Mouse (Mus musculus): ENCODE measurements around the gene 1810010H24Rik.
"Not testable (repeated sequence)": the region's sequence is repeated elsewhere in the genome, so short reads cannot be mapped to it uniquely, and the experiment has no call there.

1810010H24Rik gene

DNA sequence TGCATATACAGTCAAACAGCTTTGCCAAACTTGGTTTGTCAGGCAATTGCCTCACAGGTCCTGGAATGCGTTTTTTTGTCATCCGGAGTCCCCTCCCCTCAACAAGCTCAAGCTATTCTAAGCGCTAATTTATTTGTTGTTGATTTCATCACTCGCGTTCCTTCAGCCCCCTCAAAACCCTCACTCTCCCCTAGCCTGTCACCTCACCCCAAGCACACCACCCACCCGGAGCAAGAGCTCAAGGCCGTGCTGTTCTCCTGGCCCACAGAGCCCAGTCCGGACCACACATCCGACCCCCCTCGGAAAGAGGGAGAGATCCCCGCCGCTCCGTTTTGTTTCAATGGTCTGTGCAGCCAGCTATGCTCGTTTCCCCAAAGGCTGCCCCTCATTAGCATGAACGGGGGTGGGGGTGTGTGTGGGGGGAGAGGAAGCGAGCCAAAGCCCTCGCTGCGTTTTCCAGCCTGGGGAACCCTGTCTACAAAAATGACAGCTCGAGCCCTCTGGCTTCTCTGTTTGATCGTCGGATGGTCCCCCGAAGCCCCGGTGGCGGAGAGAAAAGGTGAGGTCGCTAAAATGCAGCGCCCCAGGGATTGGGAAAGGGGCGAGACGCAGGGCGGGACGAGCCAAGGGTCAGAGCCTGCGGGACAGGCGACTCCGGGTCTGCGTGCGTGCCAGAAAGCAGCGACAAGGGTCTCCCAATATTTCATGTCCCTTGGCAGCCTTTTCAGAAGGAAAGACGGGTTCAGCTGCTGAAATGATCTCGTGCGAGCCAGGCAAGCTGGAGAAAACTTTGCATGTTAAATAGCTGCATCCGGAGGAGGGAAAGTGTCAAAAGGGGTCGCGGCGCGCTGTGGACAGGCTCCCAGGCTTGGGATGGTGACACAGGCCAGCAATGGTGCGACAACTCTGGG is at the start of gene 1810010H24Rik:
1810010H24Rik (plus strand) TSS at position 271 of the 911 bp plus-strand sequence.
- DNase-seq = peak; percentile 37

DNA sequence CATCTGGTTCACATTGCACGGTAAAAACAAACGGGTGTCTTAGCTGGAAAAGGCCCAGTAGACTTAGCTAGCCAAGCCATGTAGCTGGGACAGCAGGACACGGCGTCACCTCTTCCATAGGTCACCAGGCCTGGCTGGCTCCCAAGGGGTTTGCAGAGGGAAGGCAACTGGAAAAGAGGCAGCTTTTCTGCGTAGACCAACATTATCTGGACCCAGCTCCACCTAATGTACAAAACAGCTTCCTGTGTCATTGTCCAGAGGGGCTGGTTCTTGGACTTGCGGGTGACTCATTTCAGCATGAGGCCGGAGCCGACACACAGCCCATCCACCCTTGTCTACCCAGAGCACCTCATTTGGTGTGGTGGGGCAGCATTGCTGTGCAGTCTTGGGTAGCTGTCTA is 49.3 kb upstream of the 1810010H24Rik start:
- peak; percentile 62 for DNase-seq

GRCm38 (mm10) chr11:106980455-106980854 is 45.0 kb upstream of the 1810010H24Rik start:
- DNase-seq = peak; percentile 88

GRCm38 (mm10) chr11:106981787-106982186 is 43.7 kb upstream of the 1810010H24Rik start:
- no peak for DNase-seq

- DNase-seq = no peak
These were observed 43.1 kb upstream of the 1810010H24Rik start for GRCm38 (mm10) chr11:106982351-106982750.

DNA sequence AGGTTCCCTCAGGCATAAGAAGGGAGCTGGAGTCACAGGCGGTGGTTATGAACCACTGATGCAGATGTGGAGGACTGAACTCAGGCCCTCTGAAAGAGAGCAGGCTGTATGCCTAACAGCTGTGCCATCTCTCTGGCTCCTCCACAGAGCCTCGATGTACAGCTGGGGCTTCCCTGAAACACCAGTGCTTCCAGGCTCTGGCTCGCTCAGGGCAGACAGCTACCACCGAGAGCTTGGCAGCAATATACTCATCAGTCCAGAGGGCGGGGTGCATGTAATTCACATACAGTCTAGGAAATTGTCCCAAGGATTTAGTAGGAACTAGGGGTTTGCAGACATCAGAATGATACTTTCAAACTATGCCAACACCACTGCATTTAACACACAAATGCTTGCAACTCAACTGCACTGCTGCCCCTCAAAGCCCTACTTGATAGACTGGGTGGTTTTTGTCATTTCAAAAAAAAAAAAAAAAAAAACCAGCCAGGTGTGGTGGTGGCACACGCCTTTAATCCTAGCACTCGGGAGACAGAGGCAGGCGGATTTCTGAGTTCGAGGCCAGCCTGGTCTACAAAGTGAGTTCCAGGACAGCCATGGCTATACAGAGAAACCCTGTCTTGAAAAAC is 39.4 kb upstream of the 1810010H24Rik start:
- DNase-seq = not testable (repeated sequence)

- no peak for DNase-seq
These were observed 38.1 kb upstream of the 1810010H24Rik start for GRCm38 (mm10) chr11:106987384-106987783.

DNA sequence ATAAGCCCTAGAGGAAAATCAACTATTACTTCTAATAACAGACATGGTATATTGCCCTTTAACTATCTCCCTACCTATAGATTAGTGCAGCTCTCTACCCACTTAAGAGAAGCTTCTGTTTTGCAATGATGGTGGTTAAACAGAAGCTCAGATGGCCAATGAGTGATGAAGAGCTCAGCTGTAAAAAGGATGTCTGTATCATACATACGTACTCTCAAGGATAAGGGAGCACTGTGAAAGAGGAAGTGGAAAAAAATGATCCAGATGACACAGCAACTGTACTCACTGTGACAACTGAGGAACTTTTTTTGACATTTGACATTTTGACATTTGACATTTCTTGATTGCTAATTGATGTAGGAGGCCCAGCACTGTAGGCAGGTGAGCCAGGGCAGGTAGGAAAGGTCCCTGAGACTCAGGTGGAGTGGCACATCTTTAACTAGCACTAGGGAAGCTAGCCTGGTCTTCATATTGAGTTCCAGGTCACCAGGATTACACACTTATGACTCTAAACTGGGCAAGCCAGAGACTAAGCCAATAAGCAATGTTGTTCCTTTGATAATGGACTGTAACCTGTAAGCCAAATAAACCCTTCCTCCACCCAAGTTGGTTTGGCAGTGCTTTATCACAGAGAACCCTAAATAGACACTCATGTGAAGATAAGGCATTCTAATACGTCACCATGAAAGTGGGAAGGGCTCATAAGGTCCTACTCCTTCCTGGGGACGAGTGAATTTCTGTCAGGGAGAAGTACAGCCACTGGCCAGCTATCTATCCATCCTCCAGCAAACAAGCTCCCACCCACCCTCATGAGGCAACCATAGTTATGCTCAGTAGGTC is 31.0 kb upstream of the 1810010H24Rik start:
- DNase-seq = no peak

DNA sequence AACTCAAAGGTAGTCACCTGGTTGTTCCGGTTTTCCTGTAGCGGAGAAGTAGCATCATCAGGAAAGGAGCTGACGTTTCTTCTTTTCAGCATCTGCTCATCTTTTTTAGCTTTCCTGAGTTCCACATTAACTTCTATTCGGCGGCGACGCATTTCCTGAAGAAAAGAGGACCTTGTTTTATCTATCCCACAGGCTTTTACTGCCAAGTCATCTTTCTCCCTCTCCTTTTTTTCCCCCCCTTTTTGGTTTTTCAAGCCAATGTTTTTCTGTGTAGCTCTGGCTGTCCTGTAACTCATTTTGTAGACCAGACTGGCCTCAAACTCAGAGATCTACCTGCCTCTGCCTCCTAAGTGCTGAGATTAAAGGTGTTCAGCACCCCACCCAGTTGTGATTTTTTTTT is 29.0 kb upstream of the 1810010H24Rik start:
- not testable (repeated sequence) for DNase-seq

GRCm38 (mm10) chr11:106997976-106998375 is 27.5 kb upstream of the 1810010H24Rik start:
- no peak for DNase-seq

- DNase-seq = peak; percentile 29
These were observed 26.8 kb upstream of the 1810010H24Rik start for GRCm38 (mm10) chr11:106998651-106999150.

DNA sequence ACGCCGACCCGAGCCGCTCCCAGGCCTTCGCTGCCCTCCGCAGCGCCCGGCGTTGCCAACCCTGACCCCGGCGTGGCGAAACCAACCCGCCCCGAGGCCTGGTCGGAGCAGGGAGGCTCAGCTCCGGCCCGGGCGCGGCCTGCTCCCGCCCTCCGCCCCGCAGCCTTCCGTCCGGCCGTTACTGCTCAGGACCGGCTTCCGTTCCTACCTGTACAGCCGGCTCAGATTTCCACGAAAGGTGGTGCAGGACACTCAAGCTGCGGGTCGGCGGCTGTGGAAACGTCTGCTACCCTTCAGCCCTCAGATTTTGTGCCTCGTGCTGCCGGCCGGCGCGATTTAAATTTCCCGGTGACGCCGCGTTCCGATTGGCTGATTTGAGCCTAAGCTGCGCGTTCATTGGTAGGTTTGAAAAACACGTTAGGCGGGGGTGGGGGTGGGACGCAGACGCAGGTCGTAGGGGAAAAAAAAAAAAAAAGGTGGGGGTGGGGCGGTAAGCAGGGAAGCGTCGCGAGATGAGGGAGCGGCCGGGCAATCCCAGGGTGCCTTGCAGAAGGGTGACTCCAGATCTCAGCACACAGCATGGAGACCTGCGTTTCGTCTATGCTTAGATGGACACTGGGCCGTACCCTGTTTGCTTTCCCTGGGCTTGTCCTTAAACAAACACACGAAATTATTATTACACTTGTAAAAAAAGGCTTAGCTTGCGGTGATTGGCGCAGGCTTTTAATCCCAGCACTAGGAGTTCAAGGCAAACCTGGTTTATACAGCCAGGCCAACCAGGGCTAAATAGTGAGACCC is 26.1 kb upstream of the 1810010H24Rik start, which contains the start of gene Kpna2:
Kpna2 (minus strand) TSS at position 391 of the 798 bp plus-strand sequence.
- peak; percentile 93 for DNase-seq

DNA sequence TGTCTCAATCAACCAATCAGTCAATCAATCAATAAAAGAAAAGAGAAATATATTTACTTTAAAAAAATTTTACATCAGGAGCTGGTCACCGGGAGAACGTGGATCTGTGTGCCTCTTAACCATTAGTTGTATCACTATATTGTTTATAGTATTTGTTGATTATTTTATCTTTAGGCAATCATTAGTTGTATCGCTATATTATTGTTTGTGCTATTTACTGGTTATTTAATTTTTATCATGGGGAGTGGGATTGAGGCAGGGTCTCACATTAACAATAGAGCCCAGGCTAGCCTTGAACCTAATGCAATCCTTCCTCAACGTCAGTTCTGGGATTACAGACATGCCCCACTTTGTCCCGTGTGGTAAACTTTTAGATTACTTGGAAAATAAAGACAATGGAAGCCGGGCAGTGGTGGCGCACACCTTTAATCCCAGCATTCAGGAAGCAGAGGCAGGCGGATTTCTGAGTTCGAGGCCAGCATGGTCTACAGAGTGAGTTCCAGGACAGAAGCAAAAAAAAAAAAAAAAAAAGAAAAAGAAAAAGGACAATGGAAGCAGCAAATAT is 25.4 kb upstream of the 1810010H24Rik start:
- DNase-seq = no peak

DNA sequence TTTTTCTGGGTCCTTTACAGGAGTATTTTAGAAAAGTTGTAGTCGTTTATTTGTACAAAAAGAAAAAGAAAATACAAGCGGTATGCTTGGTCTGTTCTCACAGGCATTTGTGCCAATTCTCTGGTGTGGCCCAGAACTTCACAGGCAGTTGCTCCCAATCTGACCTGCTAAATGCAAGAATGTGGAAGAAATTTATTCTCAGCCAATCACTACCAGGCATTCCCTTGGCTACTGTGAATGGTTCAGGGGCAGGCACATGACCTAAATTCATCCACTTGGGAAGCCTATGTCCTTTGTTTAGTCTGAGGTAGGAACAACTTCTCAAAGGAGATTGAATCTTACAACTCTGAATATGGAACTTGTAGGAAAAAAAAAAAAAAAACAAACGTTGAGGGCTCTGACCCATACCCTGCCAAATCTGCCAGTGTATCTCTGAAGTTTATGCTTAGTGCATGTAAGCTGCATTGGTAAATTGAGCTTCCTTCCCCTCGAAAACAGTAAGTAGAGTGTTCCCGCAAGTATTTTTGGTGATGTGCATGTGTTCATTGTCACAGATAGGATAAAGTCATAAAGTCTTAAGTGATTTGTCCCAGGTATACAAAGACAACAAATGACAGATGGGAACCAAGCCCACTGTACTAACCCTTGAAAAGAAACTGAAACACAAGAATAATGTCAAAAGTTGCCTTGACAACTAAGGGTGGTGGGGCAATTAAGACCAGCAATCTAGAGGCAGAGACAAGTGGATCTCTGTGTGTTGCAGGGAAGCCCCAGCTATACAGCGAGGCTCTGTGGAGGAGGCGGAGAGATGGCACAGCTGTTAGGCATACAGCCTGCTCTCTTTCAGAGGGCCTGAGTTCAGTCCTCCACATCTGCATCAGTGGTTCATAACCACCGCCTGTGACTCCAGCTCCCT is 23.5 kb upstream of the 1810010H24Rik start:
- DNase-seq = peak; percentile 68

- DNase-seq = no peak
These were observed 19.9 kb upstream of the 1810010H24Rik start for GRCm38 (mm10) chr11:107005538-107005937.

DNA sequence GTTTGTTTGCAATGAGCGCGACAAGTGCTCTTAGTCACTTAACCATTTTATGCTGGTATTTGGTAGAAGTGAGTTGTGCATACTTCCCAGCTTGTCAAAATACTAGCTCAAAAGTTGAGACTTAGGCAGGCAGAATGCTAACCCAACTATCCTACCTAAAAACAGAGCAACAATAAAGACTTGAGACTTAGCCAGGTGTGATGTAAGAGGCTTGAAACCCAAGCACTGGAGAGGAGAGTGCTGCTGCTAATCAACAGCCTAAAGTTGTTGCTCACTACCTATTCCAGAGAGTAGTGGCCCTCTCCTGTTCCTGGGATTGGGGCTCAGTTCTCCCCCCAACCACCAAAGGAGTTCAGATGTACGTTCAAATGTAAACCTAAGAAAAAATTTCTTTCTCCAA is 15.0 kb upstream of the 1810010H24Rik start:
- no peak for DNase-seq

- no peak for DNase-seq
These were observed 14.3 kb upstream of the 1810010H24Rik start for GRCm38 (mm10) chr11:107011171-107011570.

DNA sequence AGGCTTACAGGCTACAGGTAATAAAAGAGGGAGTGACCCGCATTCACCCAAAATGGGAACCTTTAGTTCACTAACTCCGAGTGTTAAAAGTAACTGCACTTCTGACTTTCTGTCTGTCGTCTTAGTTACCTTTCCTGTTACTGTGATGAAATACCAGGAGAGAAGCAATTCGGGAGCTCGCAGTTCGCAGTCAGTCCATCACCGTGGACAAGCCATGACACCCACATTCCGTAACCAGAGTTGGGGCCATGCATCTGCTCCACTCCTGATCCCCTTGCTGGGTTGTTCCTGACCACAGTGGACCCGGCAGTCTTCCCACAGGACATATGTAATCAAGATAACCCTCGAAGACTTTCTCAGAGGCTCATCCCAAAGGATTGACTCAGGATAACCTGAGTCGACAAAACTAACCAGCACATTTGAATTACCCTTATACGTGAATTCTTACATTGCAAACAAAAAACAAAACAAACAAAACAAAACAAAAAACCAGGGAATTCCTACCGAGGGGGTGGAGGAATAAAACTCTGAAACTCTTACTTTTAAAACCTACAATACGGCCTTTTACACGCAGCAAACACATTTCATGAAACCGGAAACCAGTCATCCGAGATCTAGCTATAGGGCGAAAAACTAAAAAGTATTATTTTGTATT is 13.7 kb upstream of the 1810010H24Rik start:
- no peak for DNase-seq

DNA sequence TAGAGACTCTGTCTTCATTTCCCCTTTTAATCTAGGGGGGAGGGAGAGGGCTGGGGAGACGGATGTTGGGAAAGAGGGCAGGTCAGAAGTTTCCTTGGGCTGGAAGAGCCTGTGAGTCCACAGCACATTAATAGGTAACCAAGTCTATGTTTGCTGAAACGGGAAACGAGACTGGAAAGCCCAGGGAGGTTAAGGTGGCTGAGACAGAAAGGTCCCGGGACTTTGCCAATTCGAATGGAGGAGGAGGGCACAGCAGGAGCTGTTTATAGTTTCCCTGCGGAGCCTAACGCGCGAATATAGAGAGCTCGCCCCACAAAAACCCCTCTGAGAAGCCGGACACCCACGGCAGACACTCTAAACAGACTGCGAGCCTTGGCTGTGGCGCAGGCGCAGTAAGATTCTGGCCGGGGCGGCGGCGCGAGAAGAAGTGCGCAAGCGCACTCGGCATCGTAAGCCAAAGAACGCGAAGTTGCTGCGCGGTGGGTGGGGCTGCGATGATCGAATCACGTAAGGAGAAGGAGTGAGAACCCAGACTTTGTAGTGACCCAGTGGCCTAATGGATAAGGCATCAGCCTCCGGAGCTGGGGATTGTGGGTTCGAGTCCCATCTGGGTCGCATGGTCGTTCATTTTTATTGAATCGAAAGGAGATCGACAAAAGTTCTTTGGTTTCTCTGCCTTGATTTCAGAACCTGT is 13.0 kb upstream of the 1810010H24Rik start:
- DNase-seq = peak; percentile 99
